Mouse (Mus musculus): Measurements from ENCODE around the gene Zc3h13.

- TF ChIP-seq POLR2A (IDR thresholded peaks at IDR 0.05; ENCODE audit: low read depth, low read length) (no peak), CTCF (conservative IDR thresholded peaks at IDR 0.05; ENCODE audit: insufficient read depth, insufficient read length, low read depth, low read length) (no peak)
Observed at GRCm38 (mm10) chr14:75242087-75242486, 42.1 kb upstream of the Zc3h13 start, which contains the start of gene Cpb2.
